ENCODE assay signal across 1 mouse cellular context in the genomic region with DNA sequence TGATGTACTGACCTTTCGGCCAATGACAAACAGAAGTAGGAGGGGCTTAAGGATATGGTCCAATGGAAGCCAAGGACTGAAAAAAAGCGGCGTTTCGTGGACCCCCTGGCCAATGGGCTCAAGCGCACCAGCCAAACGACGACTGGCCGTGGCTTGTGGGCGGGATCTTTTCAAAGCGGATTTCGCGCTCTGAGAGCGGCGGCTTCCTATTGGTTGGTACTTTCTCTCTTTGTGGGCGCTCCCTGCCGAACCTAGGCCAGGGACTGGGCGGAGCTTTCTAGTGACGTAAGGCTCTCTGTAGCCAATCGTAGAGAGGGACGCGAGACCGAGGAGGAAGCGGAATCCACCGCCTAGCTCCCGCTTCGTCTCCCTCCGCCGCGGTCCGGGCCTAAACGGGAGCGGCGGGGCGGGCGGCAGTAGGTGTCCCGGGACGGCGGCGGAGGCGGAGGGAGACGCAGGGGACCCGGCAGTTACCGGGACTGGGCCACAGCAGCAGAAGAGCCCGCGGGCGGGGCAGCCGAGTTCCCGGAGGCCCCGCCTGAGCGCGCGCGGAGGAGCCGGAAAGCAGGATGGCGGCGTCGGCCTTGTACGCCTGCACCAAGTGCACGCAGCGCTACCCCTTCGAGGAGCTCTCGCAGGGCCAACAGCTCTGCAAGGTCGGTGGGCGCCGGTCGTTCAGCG.
TF ChIP-seq lines count a peak whose summit lies in the region.

A gene (plus strand): TSS at position 311 of the 681 bp plus-strand sequence.

TF ChIP-seq in CH12.LX, 34 proteins besides CTCF, POLR2A, EP300 and RAD21 (continued from another document):
- TF ChIP-seq MAX (IDR thresholded peaks at IDR 0.05; ENCODE audit: low read length) (no peak; the same call in 1 of the 2 replicates), ZC3H11A (IDR thresholded peaks at IDR 0.05; ENCODE audit: low read depth, low read length) (no peak), JUND (conservative IDR thresholded peaks at IDR 0.05; ENCODE audit: low read depth, low read length) (no peak), ZNF384 (IDR thresholded peaks at IDR 0.05; ENCODE audit: low read depth, low read length) (peak; percentile 89), POLR2AphosphoS2 (IDR thresholded peaks at IDR 0.05; ENCODE audit: low read depth, low read length) (no peak), JUN (IDR thresholded peaks at IDR 0.05; ENCODE audit: insufficient read depth, low read depth, low read length) (no peak), BHLHE40 (IDR thresholded peaks at IDR 0.05; ENCODE audit: low read depth, low read length) (no peak), IRF4 (IDR thresholded peaks at IDR 0.05; ENCODE audit: low read depth, low read length) (peak; percentile 51; the same call in 1 of the 2 replicates), MAZ (IDR thresholded peaks at IDR 0.05; ENCODE audit: low read depth, low read length) (no peak), SMC3 (IDR thresholded peaks at IDR 0.05; ENCODE audit: low read depth, low read length) (no peak), E2F4 (IDR thresholded peaks at IDR 0.05; ENCODE audit: insufficient replicate concordance, low read depth, low read length) (peak; percentile 99), TBP (conservative IDR thresholded peaks at IDR 0.05; ENCODE audit: low read depth, low read length) (no peak), CHD2 (IDR thresholded peaks at IDR 0.05; ENCODE audit: low read length) (peak; percentile 89), MYC (IDR thresholded peaks at IDR 0.05; ENCODE audit: low read depth, low read length) (no peak), ZKSCAN1 (IDR thresholded peaks at IDR 0.05; ENCODE audit: borderline replicate concordance, low read depth, low read length) (no peak), TCF12 (IDR thresholded peaks at IDR 0.05; ENCODE audit: low read depth, low read length) (peak; percentile 83), USF2 (conservative IDR thresholded peaks at IDR 0.05; ENCODE audit: low read depth, low read length) (no peak), CHD1 (IDR thresholded peaks at IDR 0.05; ENCODE audit: low read depth, low read length) (no peak), SIN3A (IDR thresholded peaks at IDR 0.05; ENCODE audit: low read length) (0 out of 2 replicates have a peak, but pooled peaks have one; percentile 67), PAX5 (IDR thresholded peaks at IDR 0.05; ENCODE audit: low read length) (no peak)
